ENCODE assay signal across 11 mouse cellular contexts in the genomic region with DNA sequence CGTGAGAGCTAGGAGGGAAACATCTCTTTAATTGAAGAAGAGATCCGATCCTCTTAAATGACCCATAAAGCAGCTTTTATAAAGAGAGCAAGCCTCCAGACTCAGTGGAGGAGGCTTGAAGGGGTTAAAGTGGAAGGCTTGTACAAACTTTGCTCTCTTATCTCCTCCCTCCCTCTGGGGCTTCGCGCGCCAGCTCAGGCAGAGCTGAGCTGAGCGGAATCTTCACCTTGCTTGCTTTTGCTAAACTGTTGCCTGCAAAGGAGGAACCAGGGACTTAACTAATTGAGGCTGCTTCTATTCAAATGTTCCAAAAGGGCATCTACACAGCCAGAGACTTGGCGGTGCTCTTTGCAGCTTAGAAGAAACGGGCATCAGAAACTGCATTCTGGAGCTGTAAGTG. TPM values are rescaled to one million over a fixed set of nuclear protein-coding genes. Genes with fewer than 3 reads are reported as not detected.
DNase-seq lines count a peak whose midpoint lies in the region; ATAC-seq lines count a peak whose summit lies in the region.
"Had no signal": no experiment of that assay in that cellular context is flagged by ENCODE, and none has a peak within 500 bp of the region (broad histone marks: within the 10 kb centered on the region; RNA-seq: fewer than 3 reads in every experiment).

A gene (plus strand): TSS at position 173 of the 400 bp plus-strand sequence.

- no peak within 1 kb of the TSS for H3K27ac ChIP-seq in midbrain, embryonic 11.5 days (ENCODE audit: low read depth, low read length)
- no peak within 1 kb of the TSS for H3K27ac ChIP-seq in midbrain, embryonic 10.5 days (replicated peaks)
- no peak within 1 kb of the TSS for H3K27ac ChIP-seq in liver, embryonic 13.5 days
- no peak within 1 kb of the TSS for H3K27ac ChIP-seq in stomach, embryonic 15.5 days

- no peaks in the 10 kb centered on the region for H3K4me1 ChIP-seq in midbrain, embryonic 11.5 days (ENCODE audit: control insufficient read depth, insufficient read depth, low read length)
- H3K4me1 ChIP-seq in midbrain, embryonic 10.5 days, result no peaks in the 10 kb centered on the region
- H3K4me1 ChIP-seq in liver, embryonic 13.5 days (replicated peaks), result no peaks in the 10 kb centered on the region
- H3K4me1 ChIP-seq in stomach, embryonic 15.5 days, result no peaks in the 10 kb centered on the region

- 26% methylated on average over 8 of the region's 8 CpGs for WGBS in midbrain, embryonic 11.5 days
- 27% methylated on average over 8 of the region's 8 CpGs for WGBS in midbrain, embryonic 10.5 days
- 27% methylated on average over 8 of the region's 8 CpGs for WGBS in liver, embryonic 13.5 days (ENCODE audit: insufficient replicate concordance)
- WGBS in stomach, embryonic 15.5 days, result 24% methylated on average over 8 of the region's 8 CpGs

- DNase-seq in frontal cortex, adult 2 months (ENCODE audit: extremely low spot score in 1 of 2, low spot score in 1 of 2), result no peak
- no peak for DNase-seq in midbrain, embryonic 11.5 days (ENCODE audit: low spot score, missing footprints)
- DNase-seq in midbrain, embryonic 10.5 days (ENCODE audit: low spot score), result no peak
- DNase-seq in liver, embryonic 13.5 days, result no peak
- no peak for DNase-seq in kidney, adult 18-20 months
- DNase-seq in spleen, adult 18-20 months, result no peak
- DNase-seq: kidney, postnatal 36 days had no signal

- H3K9ac ChIP-seq in midbrain, embryonic 11.5 days (ENCODE audit: low read length), result no peak within 1 kb of the TSS
- H3K9ac ChIP-seq in liver, embryonic 13.5 days, result no peak within 1 kb of the TSS
- H3K9ac ChIP-seq in stomach, embryonic 15.5 days, result no peak within 1 kb of the TSS

- no peak within 1 kb of the TSS for H3K4me3 ChIP-seq in midbrain, embryonic 11.5 days (ENCODE audit: low read depth, low read length)
- no peak within 1 kb of the TSS; the same call in 1 of the 2 replicates for H3K4me3 ChIP-seq in midbrain, embryonic 10.5 days
- H3K4me3 ChIP-seq in liver, embryonic 13.5 days (replicated peaks), result no peak within 1 kb of the TSS
- peak within 1 kb of the TSS; percentile 13; the same call in 1 of the 2 replicates for H3K4me3 ChIP-seq in stomach, embryonic 15.5 days (replicated peaks)
- H3K4me3 ChIP-seq: myocyte had no signal

- no peaks in the 10 kb centered on the region for H3K36me3 ChIP-seq in midbrain, embryonic 11.5 days (ENCODE audit: control insufficient read depth, insufficient read depth, low read length)
- H3K36me3 ChIP-seq in midbrain, embryonic 10.5 days, result no peaks in the 10 kb centered on the region
- H3K36me3 ChIP-seq in liver, embryonic 13.5 days, result no peaks in the 10 kb centered on the region
- H3K36me3 ChIP-seq in stomach, embryonic 15.5 days, result no peaks in the 10 kb centered on the region

- H3K4me2 ChIP-seq in midbrain, embryonic 11.5 days, result 0 out of 2 replicates have a peak within 1 kb of the TSS, but pooled peaks have one; percentile 6
- peak within 1 kb of the TSS; percentile 50 for H3K4me2 ChIP-seq in liver, embryonic 13.5 days
- H3K4me2 ChIP-seq in stomach, embryonic 15.5 days, result peak within 1 kb of the TSS; percentile 40

- H3K27me3 ChIP-seq in midbrain, embryonic 11.5 days (ENCODE audit: control insufficient read depth, insufficient read depth, low read length), result no peaks in the 10 kb centered on the region; the same call in 1 of the 2 replicates
- H3K27me3 ChIP-seq in midbrain, embryonic 10.5 days (ENCODE audit: low read depth, poor library complexity, severe bottlenecking), result peaks cover 49% of the 10 kb centered on the region
- H3K27me3 ChIP-seq in liver, embryonic 13.5 days, result no peaks in the 10 kb centered on the region
- H3K27me3 ChIP-seq in stomach, embryonic 15.5 days (replicated peaks), result no peaks in the 10 kb centered on the region

- peak; percentile 70 for ATAC-seq in frontal cortex, adult (ENCODE audit: low TSS enrichment)
- ATAC-seq in midbrain, embryonic 11.5 days (ENCODE audit: low FRiP score), result no peak
- ATAC-seq in liver, embryonic 13.5 days (ENCODE audit: low read depth), result 0 out of 2 replicates have a peak, but pooled peaks have one; percentile 43
- no peak for ATAC-seq in stomach, embryonic 15.5 days (ENCODE audit: insufficient read depth, low FRiP score, low read depth)

- H3K9me3 ChIP-seq in midbrain, embryonic 11.5 days (ENCODE audit: control insufficient read depth, low read length), result no peaks in the 10 kb centered on the region
- H3K9me3 ChIP-seq in midbrain, embryonic 10.5 days (replicated peaks), result no peaks in the 10 kb centered on the region
- no peaks in the 10 kb centered on the region for H3K9me3 ChIP-seq in liver, embryonic 13.5 days (replicated peaks)
- H3K9me3 ChIP-seq in stomach, embryonic 15.5 days, result no peaks in the 10 kb centered on the region

RNA-seq across cellular contexts. Expression of the gene that starts here (rescaled TPM):
- 0.08 and 0.11 TPM in 2 replicates for polyA plus RNA-seq in frontal cortex, adult 2 months (2012; rRNA removed)
- polyA plus RNA-seq in midbrain, embryonic 11.5 days (2014; fragmentation: Nextera tagmentation; extraction: Ambion mirVana), result 0.04 and 0.25 TPM in 2 replicates
- polyA plus RNA-seq in midbrain, embryonic 10.5 days (2016; fragmentation: Nextera tagmentation; extraction: Ambion mirVana), result 0.07 and 0.10 TPM in 2 replicates
- polyA plus RNA-seq in liver, embryonic 13.5 days (2015; fragmentation: Nextera tagmentation; extraction: Ambion mirVana), result 0.10 and 0.14 TPM in 2 replicates
- 0.84 and 1.1 TPM in 2 replicates for polyA plus RNA-seq in stomach, embryonic 15.5 days (2015; fragmentation: Nextera tagmentation; extraction: Ambion mirVana)
- polyA plus RNA-seq: cortical plate, adult 2 months; myocyte had no signal

Comparison
In these comparisons a context has a peak if more than half of its experiments do, and no peak if none do; other contexts are left out.
1. Peak in ATAC-seq and H3K4me2 ChIP-seq in liver, embryonic 13.5 days; RNA of the gene not detected or under 1 TPM.